Mouse (Mus musculus) heart, postnatal 36 days (tissue): ENCODE data around the gene Dedd2. TPM values are rescaled to one million over a fixed set of nuclear protein-coding genes. Genes with fewer than 3 reads are reported as not detected.

Experiments used
- DNase-seq, 2 experiments: peaks; one replicate each; pipeline ENCODE4 v3.0.0; 2021 to 2022
- intact Hi-C: fragments of 180-260 bp; cut with DNase I; formaldehyde crosslinking; loops from one replicate; pipeline ENCODE4 v1.15.1; 2025
- total RNA-seq, 2 experiments: library from RNA; stranded (reverse); gene quantifications; 2 replicates each; pipeline ENCODE4 v1.2.3; 2021

Dedd2 gene
- total RNA-seq, 2 experiments from 2014 or later, result 17.3 to 22.2 TPM

DNA sequence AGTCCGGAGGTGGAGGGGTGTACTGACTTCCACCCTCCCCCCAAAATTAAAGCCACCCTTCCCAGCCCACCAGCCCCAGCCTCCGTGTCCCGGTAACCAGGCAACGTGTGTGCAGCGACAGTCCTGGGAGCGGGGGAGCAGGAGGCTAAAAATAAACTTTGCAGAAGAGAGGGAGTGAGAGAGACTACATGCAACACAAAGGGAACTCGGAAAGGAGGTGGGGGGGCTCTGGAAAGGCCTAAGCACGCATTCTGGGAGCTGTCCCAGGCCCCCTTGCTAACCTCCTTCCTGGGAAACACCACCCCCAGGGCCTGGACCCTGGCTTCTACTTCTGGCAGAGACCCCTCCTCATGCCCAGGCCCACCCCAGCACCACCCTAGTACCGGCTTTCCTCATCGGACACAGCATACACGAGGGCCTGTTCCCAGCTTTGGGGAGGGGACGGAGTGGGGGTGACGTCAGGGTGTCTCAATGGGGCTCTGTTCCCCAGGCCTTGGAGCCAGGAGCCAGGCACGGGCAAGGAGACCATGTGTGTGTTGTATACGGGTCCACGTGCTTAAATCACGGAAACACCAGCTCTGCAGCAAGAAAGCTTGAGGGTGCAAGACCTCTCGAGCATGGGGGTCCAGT is 27.7 kb upstream of the Dedd2 start:
- intact Hi-C loops, result loop anchor here (1.0 kb wide), 1 partner anchor 9 kb away; no protein-coding TSS in a partner anchor
- DNase-seq, result peak in 1 of 2 experiments; percentile 61

DNA sequence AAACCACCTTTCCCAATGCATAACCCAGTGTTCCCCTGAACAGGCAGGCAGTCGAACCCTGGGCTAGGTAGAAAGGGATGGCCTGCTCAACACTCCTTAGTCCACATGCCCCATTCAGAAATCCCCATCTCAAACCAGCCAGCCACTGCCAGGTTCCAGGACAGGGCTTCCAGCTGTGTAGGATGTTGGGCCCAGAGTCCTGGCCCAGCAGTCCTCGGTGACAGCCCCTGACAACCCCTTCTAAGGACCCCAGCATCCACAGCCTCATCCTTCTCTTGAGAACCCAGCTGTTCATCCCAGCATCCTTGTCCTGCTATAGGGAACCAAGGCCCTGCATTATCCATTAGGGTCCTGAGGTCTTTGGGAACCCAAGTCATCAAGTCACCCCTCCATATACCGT is 27.1 kb upstream of the Dedd2 start:
- intact Hi-C loops, result no loop called here
- DNase-seq, result no peak

DNA sequence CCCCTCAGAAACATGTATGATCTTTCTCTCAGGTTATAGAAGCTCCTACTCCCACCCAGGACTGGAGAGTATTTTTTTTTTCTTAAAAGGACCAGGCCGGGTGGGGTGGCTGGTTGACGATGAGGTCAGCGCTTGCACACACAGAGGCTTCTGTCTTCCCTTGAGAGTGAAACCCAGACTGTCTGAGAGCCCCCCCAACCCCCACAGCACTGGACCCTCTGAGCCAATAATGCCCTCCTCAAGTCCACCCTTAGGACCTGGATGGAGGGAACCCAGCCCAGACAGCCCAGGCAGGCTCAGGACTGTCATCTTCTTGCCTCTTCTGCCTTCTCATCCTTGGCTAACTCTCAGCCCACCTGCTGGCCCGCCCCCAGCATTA is 26.3 kb upstream of the Dedd2 start:
- intact Hi-C loops, result no loop called here
- DNase-seq, result no peak

DNA sequence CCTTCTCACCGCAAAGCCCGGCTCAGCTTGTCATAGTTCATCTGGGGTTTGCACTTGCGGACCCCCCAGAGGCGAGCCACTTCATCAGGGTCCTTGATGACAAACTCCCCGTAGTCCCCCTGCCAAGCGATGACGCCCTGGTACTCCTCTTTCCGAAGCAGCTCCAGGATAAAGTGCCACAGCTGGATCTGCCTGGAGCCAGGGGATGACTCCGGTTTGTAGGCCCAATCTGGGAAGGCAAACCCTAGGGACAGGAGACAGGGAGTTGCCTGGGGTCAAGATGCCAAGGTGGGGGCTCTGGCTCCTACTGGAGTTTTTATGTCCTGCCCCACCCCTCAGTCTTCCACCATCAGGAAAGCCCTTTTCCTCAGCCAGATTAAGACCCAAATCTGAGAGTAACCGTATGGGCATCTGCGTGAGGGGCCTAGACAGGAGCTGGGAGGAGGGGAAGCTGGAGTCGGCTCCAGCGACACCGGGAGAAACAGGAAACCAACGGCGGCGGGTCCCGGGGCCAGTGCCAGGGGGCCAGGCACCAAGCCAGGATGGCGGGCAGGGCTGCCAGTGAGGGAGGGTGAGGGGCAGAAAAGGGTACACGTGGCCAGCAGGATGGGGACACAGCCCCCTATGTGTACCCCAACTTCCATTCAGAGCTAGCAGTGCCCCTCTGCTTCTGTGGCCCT is 25.8 kb upstream of the Dedd2 start:
- intact Hi-C loops, result no loop called here
- DNase-seq, result peak; percentile 68 to 70

DNA sequence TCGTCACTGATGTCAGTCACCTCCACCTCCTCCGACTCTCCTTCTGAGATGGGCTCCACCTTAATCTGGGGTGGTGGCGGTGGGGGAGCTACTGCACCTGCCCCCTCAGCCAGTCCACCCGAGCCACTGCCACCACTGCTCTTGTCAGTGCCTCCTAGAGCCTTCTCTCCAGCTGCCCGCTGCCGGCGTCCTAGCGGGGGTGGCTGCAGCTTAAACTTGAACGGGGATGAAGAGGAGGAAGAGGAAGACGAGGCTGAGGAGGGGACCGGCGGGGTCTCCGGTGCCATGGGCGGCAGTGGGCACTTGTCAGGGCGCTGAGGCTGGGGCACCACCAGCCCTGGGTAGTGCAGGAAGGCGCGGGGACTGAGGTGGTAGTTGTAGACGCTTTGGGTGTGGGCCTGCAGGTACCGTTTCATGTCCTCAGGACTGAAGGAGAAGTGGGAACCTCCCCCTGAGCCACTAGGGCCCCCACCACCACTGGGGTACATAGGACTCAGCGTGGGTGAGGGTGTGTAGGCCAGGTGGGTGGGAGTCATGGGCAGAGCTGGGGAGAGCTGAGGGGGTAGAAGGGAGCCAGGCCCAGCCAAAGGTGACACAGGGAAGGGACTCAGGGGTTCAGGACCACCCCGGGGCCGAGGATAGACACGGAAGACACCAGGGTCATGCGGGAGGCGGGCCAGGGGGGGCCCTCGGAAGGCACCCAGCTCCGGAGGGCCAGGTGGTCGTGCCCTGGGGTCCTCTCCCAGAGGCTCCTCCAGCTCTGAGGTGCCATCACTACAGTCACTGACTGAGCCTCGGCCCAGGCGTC is 24.4 kb upstream of the Dedd2 start:
- intact Hi-C loops, result loop anchor here (5.0 kb wide), 1 partner anchor 138 kb away; no protein-coding TSS in a partner anchor
- no peak for DNase-seq

DNA sequence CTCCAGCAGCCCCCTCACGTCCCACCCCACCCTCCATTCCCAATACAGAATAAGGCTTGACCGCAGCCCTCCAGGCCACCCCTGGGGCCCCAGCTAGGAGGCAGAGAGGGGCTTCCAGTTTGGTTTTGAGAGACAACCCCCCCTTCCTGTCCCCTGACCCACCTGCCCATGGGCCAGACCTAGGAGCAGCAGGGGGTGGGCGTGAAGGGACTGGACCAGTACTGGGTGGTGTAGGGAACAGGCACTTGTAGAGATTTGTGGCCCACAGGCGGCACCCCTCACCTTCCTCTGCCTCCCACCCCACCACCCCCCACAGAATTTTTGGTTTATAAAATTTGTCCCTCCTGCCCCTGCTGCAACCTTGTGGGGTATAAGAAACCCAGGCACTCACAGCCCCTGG is 22.9 kb upstream of the Dedd2 start:
- DNase-seq, result no peak
- intact Hi-C loops, result loop anchor here (5.0 kb wide), 1 partner anchor 139 kb away; no protein-coding TSS in a partner anchor

DNA sequence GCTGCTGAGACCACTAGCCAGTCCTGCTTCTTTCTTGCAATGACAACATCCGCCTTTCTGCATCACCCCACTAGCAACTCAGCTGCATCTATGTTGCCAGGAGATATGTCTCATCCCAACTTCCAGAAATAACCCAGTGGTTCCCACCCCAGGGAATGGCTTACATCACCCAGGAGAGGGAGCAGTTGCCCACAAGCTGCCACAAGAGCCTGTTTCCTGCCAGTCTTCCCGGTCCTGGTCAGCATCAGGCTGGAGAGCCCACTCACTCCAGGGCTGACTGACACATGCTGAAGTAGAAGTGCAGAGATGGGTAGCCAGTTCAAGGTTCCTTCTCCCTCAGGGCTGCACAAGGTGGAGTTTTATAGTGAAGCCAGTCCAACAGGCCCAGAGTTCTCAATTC is 20.6 kb upstream of the Dedd2 start:
- intact Hi-C loops, result loop anchor here (1.0 to 5.0 kb wide), 3 partner anchors 37 to 141 kb away; no protein-coding TSS in a partner anchor
- DNase-seq, result peak; percentile 54 to 56

DNA sequence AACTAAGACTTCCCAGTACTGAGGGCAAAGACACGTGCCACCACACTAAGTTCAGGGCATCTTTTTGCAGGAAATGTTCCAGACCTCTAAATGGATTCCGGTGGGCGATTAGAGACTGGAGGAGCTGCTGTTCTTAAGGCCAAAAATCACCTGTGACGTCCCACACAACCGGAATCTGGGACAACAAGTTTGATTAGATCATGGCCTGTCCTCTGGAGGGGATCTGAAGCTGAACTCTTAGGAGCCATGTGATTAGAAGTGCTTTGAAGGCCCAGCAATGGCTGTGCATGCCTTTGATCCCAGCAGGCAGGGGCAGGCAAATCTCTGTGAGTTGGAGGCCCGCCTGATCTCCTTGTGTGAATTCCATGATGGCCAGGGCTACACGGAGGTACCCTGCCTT is 20.2 kb upstream of the Dedd2 start:
- no peak for DNase-seq
- intact Hi-C loops, result loop anchor here (1.0 to 5.0 kb wide), 3 partner anchors 38 to 142 kb away; no protein-coding TSS in a partner anchor

DNA sequence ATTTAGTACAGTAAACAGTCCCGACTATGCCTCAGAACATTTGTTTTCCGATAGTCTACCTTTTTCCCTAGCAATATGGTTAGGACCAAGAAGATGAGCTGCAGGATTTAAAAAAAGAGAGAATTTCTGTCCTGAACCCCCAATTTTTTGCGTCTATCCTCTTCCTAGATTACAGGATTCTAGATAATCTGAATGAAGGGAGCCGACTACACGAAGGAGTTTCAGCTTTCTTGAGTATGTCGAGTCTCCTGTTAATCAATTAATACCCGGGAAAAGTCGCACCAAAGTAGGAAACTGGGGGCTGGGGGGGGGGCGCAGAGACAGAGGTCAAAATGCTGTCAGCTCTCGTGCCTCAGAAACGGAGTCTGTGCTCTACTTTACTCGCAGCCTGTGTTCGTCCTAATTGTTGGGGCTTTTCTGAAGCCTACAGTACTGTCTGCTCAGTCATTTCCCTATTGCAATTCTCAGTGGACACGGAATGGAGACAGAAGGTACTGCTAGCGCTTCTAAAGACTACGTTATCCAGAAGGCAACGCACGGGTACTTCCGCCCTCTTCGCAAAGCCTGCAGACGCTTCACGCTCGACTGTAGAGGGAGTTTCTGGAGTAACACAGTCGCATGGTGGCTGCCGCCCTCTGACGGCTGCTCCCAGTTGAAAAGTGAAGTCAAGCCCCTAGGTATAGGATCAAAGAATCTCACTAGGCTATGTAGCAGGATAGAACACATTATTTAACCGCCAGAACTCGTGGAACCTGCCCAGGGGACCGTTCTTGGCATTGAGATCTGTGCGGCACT is 18.6 kb upstream of the Dedd2 start:
- intact Hi-C loops, result loop anchor here (1.0 to 10.0 kb wide), 2 partner anchors 9 to 354 kb away; partner anchors contain the start of gene Rps19
- DNase-seq, result peak; percentile 74

DNA sequence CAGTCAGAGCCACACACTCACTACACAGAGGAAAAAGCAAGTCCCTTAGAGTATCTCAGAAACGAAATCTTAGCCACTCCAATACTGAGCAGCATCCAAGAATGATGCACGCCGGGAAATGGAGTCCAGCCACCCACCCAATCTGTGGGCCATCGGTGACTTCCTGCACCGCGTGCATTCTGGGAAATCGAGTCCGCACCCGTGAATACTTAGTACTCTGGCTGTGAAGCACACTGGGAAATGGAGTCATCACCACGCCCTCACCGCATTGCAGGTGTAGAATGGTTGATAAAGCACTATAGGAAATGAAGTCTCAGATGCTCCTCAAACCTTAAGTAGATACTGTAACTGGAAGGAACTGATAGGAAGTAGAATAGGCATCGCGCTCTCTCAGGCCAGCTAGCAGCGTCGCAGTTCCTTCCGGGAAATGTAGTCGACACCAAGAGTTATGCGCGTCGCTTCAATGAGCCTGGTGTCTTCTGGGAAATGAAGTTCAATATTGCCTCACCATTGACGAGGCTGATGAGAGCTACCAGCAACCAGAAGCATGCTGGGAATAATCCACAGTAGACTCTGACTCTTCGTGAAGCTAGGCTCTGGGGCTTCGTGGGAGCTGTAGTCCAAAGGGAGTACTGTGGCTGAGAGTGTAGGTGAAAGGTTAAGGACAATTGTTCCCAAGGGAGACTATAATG is 17.7 kb upstream of the Dedd2 start:
- DNase-seq, result peak; percentile 87 to 97
- intact Hi-C loops, result loop anchor here (10.0 kb wide), 1 partner anchor 353 kb away; the partner anchor contains the start of gene Rps19

DNA sequence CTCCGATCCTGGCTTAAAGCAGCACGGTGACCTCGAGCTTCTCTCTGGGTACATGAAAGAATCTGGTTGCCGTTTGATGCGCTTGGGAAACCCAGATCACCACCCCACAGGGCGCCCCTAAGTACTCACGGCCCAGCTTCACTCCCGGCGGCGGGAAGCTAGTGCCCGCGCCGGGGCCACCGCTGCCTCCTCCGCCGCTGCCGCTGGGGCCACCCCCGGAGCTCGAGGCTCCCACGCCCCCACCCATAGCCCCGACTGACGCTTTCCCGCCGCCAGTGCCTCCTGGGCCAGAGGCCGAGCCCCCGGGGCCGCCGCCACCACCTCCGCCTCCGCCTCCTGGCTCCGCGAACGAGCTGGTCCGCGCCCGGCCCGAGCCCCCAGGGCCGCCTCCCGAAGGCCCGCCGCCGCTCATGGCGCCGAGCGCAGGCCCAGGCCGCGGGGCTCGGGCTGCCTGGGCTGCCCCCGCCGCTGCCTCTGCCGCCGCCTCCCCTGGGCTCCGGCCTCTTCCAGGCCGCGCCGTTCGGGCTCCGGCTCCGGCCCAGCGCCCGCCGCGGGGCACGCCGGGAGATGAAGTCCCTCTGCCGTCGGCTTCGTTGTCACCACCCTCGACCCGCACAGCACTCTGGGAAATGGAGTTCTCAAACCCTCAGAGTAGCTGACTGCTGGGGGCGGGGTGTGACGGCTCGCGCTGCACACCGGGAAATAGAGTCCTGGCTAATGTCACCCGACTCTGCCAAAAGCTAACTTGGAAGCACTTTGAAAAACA is 17.0 kb upstream of the Dedd2 start, which contains the start of gene Gsk3a:
Gsk3a (minus strand) TSS at position 603 of the 766 bp plus-strand sequence.
- peak in 1 of 2 experiments; percentile 96 for DNase-seq
- intact Hi-C loops, result loop anchor here (2.0 to 10.0 kb wide), 2 partner anchors 15 to 353 kb away; partner anchors contain the start of gene Rps19

DNA sequence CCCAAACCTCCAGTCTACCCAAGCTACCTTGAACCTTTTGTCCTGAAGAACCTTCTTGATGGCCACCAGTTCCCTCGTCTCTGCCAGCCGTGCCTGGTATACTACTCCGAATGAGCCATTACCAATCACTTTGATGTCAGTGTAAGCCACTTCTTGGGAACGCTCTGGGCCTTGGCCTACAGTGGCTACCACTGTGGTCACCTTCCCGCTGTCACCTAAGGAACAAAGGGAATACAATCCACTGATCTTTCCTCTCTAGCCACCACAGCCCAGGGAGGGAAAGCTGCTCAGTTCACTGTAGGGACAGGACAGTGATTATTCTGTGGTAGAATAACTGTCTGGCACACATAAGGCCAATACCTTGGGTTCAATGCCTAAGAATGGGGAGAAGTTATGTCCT is 15.1 kb upstream of the Dedd2 start:
- no peak for DNase-seq
- intact Hi-C loops, result loop anchor here (10.0 kb wide), 1 partner anchor 351 kb away; the partner anchor contains the start of gene Rps19

DNA sequence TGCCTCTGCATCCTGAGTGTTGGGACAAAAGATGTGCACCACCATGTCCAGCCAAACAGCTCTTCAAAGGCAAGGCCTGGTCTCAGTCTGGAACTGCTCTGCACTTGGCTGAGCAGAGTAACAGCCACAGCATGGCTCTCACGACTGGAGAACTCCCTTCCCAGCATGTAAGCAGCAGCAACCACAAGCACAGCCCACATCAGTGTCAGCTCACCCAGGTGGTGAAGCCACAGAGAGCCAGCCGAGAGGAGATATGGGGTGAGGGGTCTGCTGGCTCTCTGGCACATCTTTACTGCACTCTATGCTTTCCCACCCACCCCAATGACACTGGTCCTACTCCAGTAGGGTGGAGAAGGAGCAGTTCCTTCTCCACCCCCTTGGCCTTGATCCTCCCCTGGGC is 12.6 kb upstream of the Dedd2 start:
- intact Hi-C loops, result loop anchor here (10.0 kb wide), 1 partner anchor 348 kb away; the partner anchor contains the start of gene Rps19
- no peak for DNase-seq

DNA sequence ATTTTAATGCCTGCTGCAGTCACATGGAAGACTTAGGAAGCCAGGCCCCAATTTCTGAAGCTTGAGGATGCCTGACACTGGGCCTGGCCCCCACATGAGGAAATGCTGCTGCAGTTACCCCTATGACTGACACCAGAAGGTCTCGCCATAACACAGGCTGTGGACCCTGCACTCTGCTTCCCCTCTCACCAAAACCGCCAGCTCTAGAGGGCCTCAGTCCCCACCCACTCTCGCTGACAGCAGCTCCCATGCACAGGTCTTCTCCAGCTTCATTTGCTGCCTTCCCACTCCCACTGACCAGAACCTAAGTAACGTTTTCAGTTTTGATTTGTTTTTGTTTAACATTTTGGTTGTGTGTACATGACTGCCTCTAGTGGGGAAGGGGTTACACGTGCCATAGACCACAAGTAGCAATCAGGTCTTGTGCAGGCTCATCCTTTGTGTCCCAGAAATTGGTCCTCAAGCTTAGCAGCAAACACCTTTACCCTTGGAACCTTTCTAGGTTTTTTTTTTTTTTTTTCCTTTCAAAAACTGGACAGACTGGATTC is 11.8 kb upstream of the Dedd2 start:
- DNase-seq, result no peak
- intact Hi-C loops, result loop anchor here (10.0 kb wide), 1 partner anchor 347 kb away; the partner anchor contains the start of gene Rps19

DNA sequence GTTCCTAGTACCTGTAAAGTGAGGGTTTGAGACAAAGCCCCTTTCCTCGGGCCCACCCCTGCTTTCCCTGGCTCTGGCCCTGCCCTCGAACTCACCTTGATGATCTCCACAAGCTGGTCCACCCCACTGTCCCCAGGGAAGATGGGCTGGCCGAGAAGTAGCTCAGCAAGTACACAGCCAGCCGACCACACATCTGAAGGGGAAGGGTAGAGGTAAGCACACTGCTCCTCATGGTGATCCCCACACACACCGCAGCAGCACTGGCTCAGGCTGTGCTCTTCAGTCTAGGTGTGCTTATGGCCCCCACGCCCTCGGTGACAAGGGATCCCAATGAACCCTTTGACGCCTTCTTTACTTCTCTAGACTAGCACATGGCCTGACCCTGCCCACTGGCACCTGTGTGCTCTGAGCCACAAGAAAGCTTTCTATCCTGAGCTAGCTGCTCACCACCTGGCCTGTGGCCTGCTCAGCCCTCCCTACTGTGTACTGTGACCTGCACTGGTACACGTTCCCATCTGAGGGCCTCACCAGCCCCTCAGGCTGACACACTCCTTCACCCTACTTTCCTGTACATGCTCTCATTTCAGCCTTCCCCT is 10.4 kb upstream of the Dedd2 start:
- intact Hi-C loops, result loop anchor here (10.0 kb wide), 1 partner anchor 346 kb away; the partner anchor contains the start of gene Rps19
- DNase-seq, result no peak

DNA sequence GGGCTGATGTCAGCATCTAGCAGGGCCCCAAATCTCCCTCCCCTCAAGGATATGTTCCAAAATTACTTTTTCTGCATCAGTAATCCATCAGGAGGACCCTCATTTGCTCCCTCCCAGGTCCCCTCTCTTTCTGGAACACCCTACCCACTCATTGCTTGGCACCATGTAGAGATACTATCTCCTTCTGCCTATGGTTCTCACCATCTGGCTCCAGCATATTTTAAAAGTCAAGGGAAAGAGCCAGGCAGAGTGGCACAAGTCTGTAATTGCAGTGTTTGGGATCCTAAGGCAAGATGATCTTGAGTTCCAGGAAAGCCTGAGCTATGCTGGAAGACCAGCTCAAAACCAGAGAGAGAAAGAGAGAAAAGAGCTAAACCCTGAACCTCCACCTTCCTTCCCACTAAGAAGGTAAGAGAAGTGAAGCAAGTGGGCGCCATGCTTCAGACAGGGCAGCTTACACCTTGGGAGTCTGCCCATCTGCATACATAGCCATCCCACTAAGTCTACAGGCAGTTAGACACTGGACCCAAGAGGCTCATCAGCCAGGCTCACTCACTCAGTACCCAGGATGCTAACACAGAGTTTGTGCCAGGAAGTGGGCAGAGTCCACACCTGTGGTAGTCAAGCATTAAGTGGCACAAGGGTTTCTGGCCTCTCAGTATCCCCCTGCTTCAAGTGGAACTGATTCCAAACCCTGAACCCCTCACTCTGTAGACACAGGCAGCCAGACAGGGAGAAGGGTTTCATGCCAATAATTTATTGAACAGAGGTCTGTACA is 7.3 kb upstream of the Dedd2 start:
- intact Hi-C loops, result no loop called here
- DNase-seq, result no peak
